Mouse (Mus musculus) CH12.LX (cell line): ENCODE data around the gene Lnpk.

Experiments used
- CTCF ChIP-seq, 2 experiments: IDR thresholded peaks in 1 of 2; conservative IDR thresholded peaks in 1 of 2; 2 replicates each; pipeline ENCODE4 v1.5.1; 2011 to 2012; ENCODE audit warnings: low read depth in 2 of 2, low read length in 2 of 2, improper control_type of control experiment in 1 of 2, inconsistent platforms in 1 of 2, mild to moderate bottlenecking in 1 of 2, moderate library complexity in 1 of 2
- TBP ChIP-seq: conservative IDR thresholded peaks from 2 replicates; pipeline ENCODE4 v1.6.1; 2011; ENCODE audit warnings: low read depth, low read length, improper control_type of control experiment

DNA sequence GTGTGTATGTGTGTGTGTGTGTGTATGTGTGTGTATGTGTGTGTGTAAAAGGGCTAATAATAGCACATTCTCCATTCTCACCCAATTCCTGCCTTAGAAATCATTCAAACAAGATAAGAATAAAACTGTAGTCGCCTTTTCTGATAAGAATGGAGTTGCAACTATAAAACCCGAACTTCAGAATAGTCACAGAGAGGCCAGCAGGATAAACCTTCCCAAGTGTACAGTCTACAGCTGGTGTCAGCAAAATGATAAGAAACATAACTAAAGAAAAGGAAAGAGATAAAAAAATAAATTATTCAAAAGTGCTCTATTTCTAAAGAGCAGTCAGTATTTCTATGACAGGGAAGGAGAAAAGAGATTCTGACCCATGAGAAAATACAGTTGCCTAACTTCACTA is 19.4 kb downstream of the Lnpk start:
- TF ChIP-seq CTCF (conservative IDR thresholded peaks at IDR 0.05 in 1 of 2, IDR thresholded peaks at IDR 0.05 in 1 of 2; ENCODE audit: low read depth in 2 of 2, low read length in 2 of 2) (no peak), TBP (no peak)
